Mouse (Mus musculus) liver, adult 2 months (tissue): ENCODE measurements at regions not wholly inside any gene's neighbourhood (a gene's known extent, or its start where the extent isn't known, plus 50 kb on each side); places are given as distances from the start of the nearest gene placed in this dataset.

ENCODE experiments used
- DNase-seq: peaks from one replicate; pipeline ENCODE4 v3.0.0-alpha.2; 2011; ENCODE audit warnings: low read depth, low spot score; ENCODE audit errors: extremely low read depth
- H3K27ac ChIP-seq: fragments of 200-500 bp; replicated peaks from 2 replicates; pipeline ENCODE4 v1.5.1; 2012; ENCODE audit warnings: low read depth, mild to moderate bottlenecking, control low read depth, inconsistent platforms, low read length; ENCODE audit not compliant: insufficient read depth
- H3K27me3 ChIP-seq: fragments of 200-500 bp; 2 replicates; pipeline ENCODE4 v1.6.1; 2012; ENCODE audit warnings: mild to moderate bottlenecking, moderate library complexity, low read length, inconsistent platforms; ENCODE audit not compliant: control insufficient read depth, insufficient read depth
- H3K36me3 ChIP-seq: fragments of 200-500 bp; 2 replicates; pipeline ENCODE4 v1.6.1; 2012; ENCODE audit warnings: low read length, inconsistent platforms; ENCODE audit not compliant: control insufficient read depth, insufficient read depth
- H3K4me1 ChIP-seq: fragments of 200-500 bp; 2 replicates; pipeline ENCODE4 v1.6.1; 2011; ENCODE audit warnings: low read length; ENCODE audit not compliant: control insufficient read depth, insufficient read depth
- H3K4me3 ChIP-seq: fragments of 200-500 bp; 2 replicates; pipeline ENCODE4 v1.5.1; 2011; ENCODE audit warnings: low read depth, mild to moderate bottlenecking, control low read depth, low read length, moderate library complexity; ENCODE audit not compliant: insufficient read depth
- H3K79me2 ChIP-seq: fragments of 200-500 bp; 2 replicates; pipeline ENCODE4 v1.6.1; 2012; ENCODE audit warnings: inconsistent platforms, mild to moderate bottlenecking, low read length, moderate library complexity; ENCODE audit not compliant: control insufficient read depth, insufficient read depth
- H3K9ac ChIP-seq: fragments of 200-500 bp; 2 replicates; pipeline ENCODE4 v1.6.1; 2012; ENCODE audit warnings: low read depth, mild to moderate bottlenecking, control low read depth, inconsistent platforms, low read length
- CTCF ChIP-seq: fragments of 200-500 bp; IDR thresholded peaks from 2 replicates; pipeline ENCODE4 v1.5.1; 2011; ENCODE audit warnings: low read depth, low read length, control low read depth
- POLR2A ChIP-seq: fragments of 200-500 bp; IDR thresholded peaks from 2 replicates; pipeline ENCODE4 v1.6.1; 2011; ENCODE audit warnings: low read length, control low read depth; ENCODE audit not compliant: insufficient read depth; ENCODE audit errors: extremely low read depth
- WGBS: fragments of 180-500 bp; shearing (Covaris S2); methylation state at CpG from one replicate; pipeline ENCODE4 v1.1.7; 2018; 5-methylcytosine and 5-hydroxymethylcytosine counted together

- H3K36me3 ChIP-seq = no peaks in the 10 kb centered on the region
- no peak for DNase-seq
- no peak overlapping the region for H3K4me3 ChIP-seq
- H3K27ac ChIP-seq = no peak overlapping the region
- 62% methylated on average over 2 of the region's 2 CpGs for WGBS
- H3K9ac ChIP-seq = no peak overlapping the region
- TF ChIP-seq POLR2A (no peak), CTCF (no peak)
- no peaks in the 10 kb centered on the region for H3K4me1 ChIP-seq
- H3K79me2 ChIP-seq = no peaks in the 10 kb centered on the region
- H3K27me3 ChIP-seq = no peaks in the 10 kb centered on the region
These were observed 373.1 kb downstream of the Slc4a3 start for GRCm38 (mm10) chr1:75919134-75919533.

DNA sequence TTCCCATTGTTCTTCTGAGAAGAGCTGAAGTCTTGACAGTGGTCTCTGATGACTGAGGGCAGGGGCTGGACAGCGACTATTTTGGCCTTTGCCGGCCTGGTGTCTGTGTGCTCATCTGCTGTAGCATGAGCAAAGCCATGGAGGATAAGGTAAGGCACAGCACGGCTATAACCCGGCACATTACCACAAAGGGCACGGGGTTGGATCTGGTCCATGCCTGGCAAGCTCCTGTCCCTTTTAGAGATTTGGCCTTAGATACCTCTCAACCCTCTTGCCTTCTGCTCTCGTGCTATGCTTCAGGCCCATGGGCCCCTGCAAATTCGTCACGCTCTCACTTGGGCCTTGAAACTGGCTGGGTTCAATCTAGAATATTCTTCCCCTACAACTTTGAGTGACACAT is 379.0 kb downstream of the Slc4a3 start:
- Histone ChIP-seq H3K27me3 (no peaks in the 10 kb centered on the region), H3K9ac (no peak overlapping the region), H3K4me1 (no peaks in the 10 kb centered on the region), H3K4me3 (no peak overlapping the region), H3K36me3 (no peaks in the 10 kb centered on the region), H3K79me2 (no peaks in the 10 kb centered on the region), H3K27ac (no peak overlapping the region)
- no peak for DNase-seq
- TF ChIP-seq CTCF (no peak), POLR2A (no peak)
- 88% methylated on average over 8 of the region's 8 CpGs for WGBS

- WGBS = 46% methylated on average over 9 of the region's 9 CpGs
These were observed 379.7 kb downstream of the Slc4a3 start for GRCm38 (mm10) chr1:75925802-75926201.

GRCm38 (mm10) chr1:75931852-75932251 is 385.8 kb downstream of the Slc4a3 start:
- Histone ChIP-seq H3K4me1 (no peaks in the 10 kb centered on the region), H3K36me3 (no peaks in the 10 kb centered on the region), H3K27me3 (peaks cover 3% of the 10 kb centered on the region; the same call in 1 of the 2 replicates), H3K9ac (no peak overlapping the region), H3K79me2 (no peaks in the 10 kb centered on the region), H3K4me3 (no peak overlapping the region), H3K27ac (no peak overlapping the region)
- no peak for TF ChIP-seq POLR2A
- TF ChIP-seq CTCF = no peak
- DNase-seq = no peak
- 71% methylated on average over 2 of the region's 2 CpGs for WGBS

More at GRCm38 (mm10) chr1:75925802-75926201, 379.7 kb downstream of the Slc4a3 start:
- H3K4me3 ChIP-seq = no peak overlapping the region
- no peak for TF ChIP-seq POLR2A
- peak; percentile 74 for TF ChIP-seq CTCF
- no peak overlapping the region for H3K27ac ChIP-seq
- H3K27me3 ChIP-seq = peaks cover 3% of the 10 kb centered on the region; the same call in 1 of the 2 replicates
- no peak overlapping the region for H3K9ac ChIP-seq
- H3K4me1 ChIP-seq = no peaks in the 10 kb centered on the region
- no peaks in the 10 kb centered on the region for H3K36me3 ChIP-seq
- H3K79me2 ChIP-seq = no peaks in the 10 kb centered on the region
- DNase-seq = peak; percentile 12

DNA sequence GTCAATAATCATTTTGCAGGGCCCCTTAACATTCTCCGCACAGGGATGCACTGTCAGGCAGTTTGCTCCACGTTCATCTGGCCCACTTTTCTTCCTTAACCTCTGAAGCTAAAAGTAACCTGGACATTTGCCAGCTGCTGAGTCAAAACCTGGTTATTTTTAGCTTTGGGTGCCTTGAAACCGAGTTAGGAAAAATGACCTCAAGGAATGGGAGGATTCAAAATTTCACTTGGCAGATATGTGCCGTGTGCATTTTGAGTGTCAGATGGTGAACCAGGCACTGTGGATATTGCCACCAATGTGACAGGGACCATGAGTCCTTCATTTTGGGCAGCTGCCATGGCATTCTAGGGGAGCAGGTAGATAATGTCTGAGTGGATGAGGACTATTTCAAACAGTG is 387.8 kb downstream of the Slc4a3 start:
- Histone ChIP-seq H3K36me3 (no peaks in the 10 kb centered on the region), H3K27me3 (peaks cover 3% of the 10 kb centered on the region; the same call in 1 of the 2 replicates), H3K27ac (no peak overlapping the region), H3K79me2 (no peaks in the 10 kb centered on the region), H3K9ac (no peak overlapping the region), H3K4me3 (no peak overlapping the region), H3K4me1 (no peaks in the 10 kb centered on the region)
- no peak for DNase-seq
- WGBS = 44% methylated on average over 4 of the region's 4 CpGs
- no peak for TF ChIP-seq CTCF
- no peak for TF ChIP-seq POLR2A

GRCm38 (mm10) chr1:75934761-75935160 is 388.7 kb downstream of the Slc4a3 start:
- Histone ChIP-seq H3K9ac (no peak overlapping the region), H3K27me3 (peaks cover 3% of the 10 kb centered on the region; the same call in 1 of the 2 replicates), H3K4me1 (no peaks in the 10 kb centered on the region), H3K79me2 (no peaks in the 10 kb centered on the region), H3K27ac (no peak overlapping the region), H3K36me3 (no peaks in the 10 kb centered on the region), H3K4me3 (no peak overlapping the region)
- TF ChIP-seq CTCF (no peak), POLR2A (no peak)
- 94% methylated on average over 4 of the region's 4 CpGs for WGBS
- no peak for DNase-seq
